Mouse (Mus musculus): ENCODE results near the gene Prdm1.

DNA sequence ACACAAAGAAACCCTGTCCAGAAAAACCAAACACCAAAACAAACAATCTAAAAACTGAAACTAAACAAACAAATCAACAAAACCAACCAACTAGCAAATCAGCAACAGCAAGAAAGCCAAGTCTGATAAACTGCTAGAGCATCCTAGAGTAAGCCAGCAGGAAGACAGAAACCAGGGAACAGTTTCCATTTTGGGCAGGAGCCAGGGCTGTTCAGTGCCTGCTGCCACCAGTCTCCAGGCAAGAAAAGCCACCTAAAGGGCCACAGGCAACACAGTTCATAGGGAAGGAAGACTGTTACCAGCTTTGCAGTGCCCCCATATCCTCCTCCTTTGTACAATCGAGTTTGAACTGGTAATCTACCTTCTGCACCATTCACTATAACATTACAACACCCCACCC is 106.4 kb downstream of the Prdm1 start:
- no peak for TF ChIP-seq CTCF (IDR thresholded peaks at IDR 0.05; ENCODE audit: low read depth, low read length)
- TF ChIP-seq GATA1 (IDR thresholded peaks at IDR 0.05; ENCODE audit: borderline replicate concordance, low read length): no peak
- TF ChIP-seq TAL1 (conservative IDR thresholded peaks at IDR 0.05; ENCODE audit: low read depth, low read length): no peak
